Mouse (Mus musculus) intestine, embryonic 16.5 days (tissue): ENCODE data around the gene Dscaml1. TPM values are rescaled to one million over a fixed set of nuclear protein-coding genes. Genes with fewer than 3 reads are reported as not detected.

Experiments
- ATAC-seq: fragments of 200-750 bp; cut with Nextera tagmentation; 2 replicates; pipeline ENCODE4 v1.8.0; 2017; ENCODE audit warnings: moderate TSS enrichment, moderate library complexity
- H3K27ac ChIP-seq: fragments of 300-500 bp; sonication (generic); 2 replicates; pipeline ENCODE4 v1.5.1; 2014; ENCODE audit warnings: mild to moderate bottlenecking, low read length
- H3K27me3 ChIP-seq: fragments of 300-500 bp; sonication (generic); replicated peaks from 2 replicates; pipeline ENCODE4 v1.6.1; 2014; ENCODE audit warnings: low read length, control low read depth, mixed read lengths; ENCODE audit not compliant: control insufficient read depth, insufficient read depth
- H3K36me3 ChIP-seq: fragments of 300-500 bp; sonication (generic); 2 replicates; pipeline ENCODE4 v1.6.1; 2014; ENCODE audit warnings: low read length, control low read depth; ENCODE audit not compliant: control insufficient read depth, insufficient read depth
- H3K4me1 ChIP-seq: fragments of 300-500 bp; sonication (generic); 2 replicates; pipeline ENCODE4 v1.6.1; 2014; ENCODE audit warnings: low read length, control low read depth, mixed read lengths; ENCODE audit not compliant: control insufficient read depth, insufficient read depth
- H3K4me2 ChIP-seq: fragments of 300-500 bp; sonication (generic); 2 replicates; pipeline ENCODE4 v1.6.1; 2014; ENCODE audit warnings: low read depth, low read length, control low read depth
- H3K4me3 ChIP-seq: fragments of 300-500 bp; sonication (generic); 2 replicates; pipeline ENCODE4 v1.5.1; 2014; ENCODE audit warnings: mild to moderate bottlenecking, low read length
- H3K9ac ChIP-seq: fragments of 300-500 bp; sonication (generic); 2 replicates; pipeline ENCODE4 v1.6.1; 2014; ENCODE audit warnings: low read depth, low read length
- H3K9me3 ChIP-seq: fragments of 300-500 bp; sonication (generic); 2 replicates; pipeline ENCODE4 v1.6.1; 2016; ENCODE audit warnings: low read length, control low read depth; ENCODE audit not compliant: control insufficient read depth
- WGBS: fragments of 180-500 bp; shearing (Covaris S2); extraction: QIAGEN DNeasy Blood & Tissue Kit; methylation state at CpG from one replicate; pipeline ENCODE4 v1.1.7; 2014; 5-methylcytosine and 5-hydroxymethylcytosine counted together
- polyA plus RNA-seq: library from polyadenylated mRNA; unstranded; fragments of >200 nt; fragmentation: Nextera tagmentation; extraction: Ambion mirVana; gene quantifications from 2 replicates; pipeline ENCODE4 v1.2.1, GENCODE M21; 2015

Dscaml1 gene
- polyA plus RNA-seq, 1 experiment from 2014 or later: 0.33 TPM

DNA sequence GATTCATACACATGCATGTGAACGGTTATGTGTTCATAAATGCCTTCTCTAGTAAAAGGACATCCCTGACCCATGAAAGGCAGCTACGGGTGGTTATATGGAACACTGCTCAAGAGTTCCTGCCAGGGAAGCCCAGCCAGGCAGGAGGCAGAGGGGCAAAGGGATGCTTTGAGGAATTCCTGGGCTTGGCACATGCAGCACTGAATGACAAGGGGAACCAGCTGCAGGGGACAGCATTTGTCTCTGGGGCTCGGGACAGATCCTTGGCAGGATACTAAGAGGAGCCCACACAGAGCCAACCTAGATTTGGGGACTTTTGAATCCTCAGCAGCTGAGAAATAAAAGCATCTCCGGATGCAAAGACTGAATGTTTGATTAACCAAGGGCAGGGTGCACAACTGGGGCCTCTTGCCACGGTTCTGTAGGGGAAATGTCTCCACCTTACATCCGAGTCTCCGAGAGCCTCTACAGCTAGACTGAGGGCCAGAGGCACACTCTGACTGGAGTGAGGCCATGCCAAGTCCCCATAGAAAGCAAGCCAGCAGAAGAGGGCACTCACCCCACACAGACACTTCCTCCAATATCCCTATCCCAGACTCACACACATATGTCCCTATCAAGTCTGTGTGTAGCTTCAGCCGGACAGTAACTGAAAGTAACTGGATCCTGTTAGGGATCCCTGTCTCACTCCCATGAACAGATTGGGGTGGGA is 251.7 kb downstream of the Dscaml1 start:
- Histone ChIP-seq H3K27ac (0 out of 2 replicates have a peak overlapping the region, but pooled peaks have one; percentile 31), H3K36me3 (no peaks in the 10 kb centered on the region), H3K4me2 (no peak overlapping the region), H3K27me3 (no peaks in the 10 kb centered on the region), H3K9me3 (no peaks in the 10 kb centered on the region), H3K9ac (no peak overlapping the region), H3K4me3 (no peak overlapping the region), H3K4me1 (peaks cover 13% of the 10 kb centered on the region)
- ATAC-seq: no peak
- WGBS: 67% methylated on average over 8 of the region's 8 CpGs

DNA sequence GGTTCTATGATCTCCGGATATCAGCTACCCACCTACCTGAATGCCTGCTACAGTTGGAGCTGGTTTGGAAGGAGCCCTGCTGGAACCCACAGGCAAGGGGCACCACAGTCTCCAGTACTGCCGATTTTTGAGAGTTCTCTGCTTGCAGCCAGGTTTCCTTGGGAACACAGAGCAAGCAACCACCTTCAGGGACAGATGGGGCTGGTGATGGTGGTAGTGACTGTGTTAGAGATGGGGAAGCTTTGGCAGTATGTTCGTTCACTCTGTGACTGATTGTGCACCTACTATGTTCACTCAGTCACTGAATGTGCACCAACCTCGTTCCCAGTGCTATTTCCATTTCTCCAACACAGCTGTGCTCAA is 252.2 kb downstream of the Dscaml1 start:
- Histone ChIP-seq H3K27ac (no peak overlapping the region), H3K4me2 (no peak overlapping the region), H3K36me3 (no peaks in the 10 kb centered on the region), H3K4me1 (peaks cover 13% of the 10 kb centered on the region), H3K9me3 (no peaks in the 10 kb centered on the region), H3K4me3 (no peak overlapping the region), H3K9ac (no peak overlapping the region), H3K27me3 (no peaks in the 10 kb centered on the region)
- 75% methylated on average over 4 of the region's 4 CpGs for WGBS
- no peak for ATAC-seq

- no peaks in the 10 kb centered on the region for H3K27me3 ChIP-seq
- no peak overlapping the region for H3K9ac ChIP-seq
- no peak for ATAC-seq
- H3K4me1 ChIP-seq: peaks cover 7% of the 10 kb centered on the region
- no peak overlapping the region for H3K4me2 ChIP-seq
- no peak overlapping the region for H3K27ac ChIP-seq
- no peaks in the 10 kb centered on the region for H3K9me3 ChIP-seq
- H3K36me3 ChIP-seq: no peaks in the 10 kb centered on the region
- H3K4me3 ChIP-seq: no peak overlapping the region
- 59% methylated on average over 11 of the region's 11 CpGs for WGBS
Measured at GRCm38 (mm10) chr9:45682461-45682998, 256.1 kb downstream of the Dscaml1 start.

DNA sequence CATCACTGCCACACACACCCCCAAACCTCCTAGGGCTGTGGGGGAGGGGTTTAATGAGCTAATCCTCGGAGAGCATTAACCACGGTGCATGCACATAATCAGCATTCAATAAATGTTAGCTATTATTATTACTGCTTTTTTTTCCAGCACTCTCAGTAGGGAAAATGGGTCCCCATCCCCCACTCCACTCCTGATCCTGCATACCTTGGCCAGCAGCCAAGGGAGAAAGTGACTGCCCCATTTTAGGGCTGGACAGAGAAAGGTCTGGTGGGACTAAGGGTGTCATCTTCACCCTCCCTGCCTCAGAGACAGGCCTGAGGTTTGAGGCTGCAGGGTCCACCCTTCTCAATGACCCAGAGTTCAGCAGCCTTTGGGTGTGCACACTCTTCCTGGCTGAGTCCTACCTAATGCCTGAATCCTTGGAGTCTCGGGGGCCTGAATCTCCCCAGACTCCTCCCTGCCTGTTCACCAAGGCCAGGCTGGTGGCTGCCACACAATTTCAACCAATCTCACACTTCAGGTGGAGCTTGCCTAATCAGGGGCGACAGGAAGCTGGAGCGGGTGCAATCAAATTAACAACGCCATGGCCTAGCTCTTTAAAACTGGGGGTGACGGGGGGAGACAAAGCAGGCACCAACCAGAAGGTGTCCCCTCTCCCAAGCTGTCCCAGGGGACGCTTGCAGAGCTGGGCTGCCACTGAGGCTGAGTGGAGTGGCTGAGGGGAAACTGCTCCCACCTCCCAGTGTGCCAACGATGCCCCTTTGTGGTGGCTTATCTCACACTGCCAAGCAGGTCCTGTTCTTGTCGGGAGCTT is 267.2 kb downstream of the Dscaml1 start:
- WGBS: 44% methylated on average over 10 of the region's 10 CpGs
- H3K4me1 ChIP-seq: 0 out of 2 replicates have a peak, but pooled peaks cover 3% of the 10 kb centered on the region
- H3K4me3 ChIP-seq: no peak overlapping the region
- no peaks in the 10 kb centered on the region for H3K36me3 ChIP-seq
- H3K4me2 ChIP-seq: no peak overlapping the region
- no peaks in the 10 kb centered on the region for H3K9me3 ChIP-seq
- ATAC-seq: no peak
- H3K27ac ChIP-seq: no peak overlapping the region
- H3K27me3 ChIP-seq: no peaks in the 10 kb centered on the region
- H3K9ac ChIP-seq: no peak overlapping the region

DNA sequence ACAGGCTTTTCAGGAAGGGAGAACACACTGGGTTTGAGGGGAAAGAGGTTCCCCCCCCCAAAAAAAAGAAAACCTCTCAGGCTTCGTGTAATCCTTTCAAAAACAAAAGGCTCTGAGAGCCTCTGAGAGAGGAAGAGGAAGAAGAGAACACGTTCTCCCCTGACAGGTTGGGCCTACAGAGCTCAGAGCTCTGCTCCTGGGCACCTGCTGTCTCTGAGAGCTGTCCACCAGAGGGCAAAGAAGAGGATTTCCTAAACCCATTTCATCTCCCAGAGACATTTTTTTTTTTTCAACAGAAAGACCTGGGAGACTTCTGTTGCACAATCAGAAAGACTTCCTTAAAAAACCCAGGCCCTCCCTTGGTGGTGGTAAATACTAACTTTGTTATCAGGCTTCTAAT is 267.8 kb downstream of the Dscaml1 start:
- H3K27me3 ChIP-seq: no peaks in the 10 kb centered on the region
- no peaks in the 10 kb centered on the region for H3K9me3 ChIP-seq
- H3K9ac ChIP-seq: no peak overlapping the region
- no peaks in the 10 kb centered on the region for H3K36me3 ChIP-seq
- 27% methylated on average over 2 of the region's 2 CpGs for WGBS
- ATAC-seq: no peak
- no peak overlapping the region for H3K4me2 ChIP-seq
- H3K27ac ChIP-seq: no peak overlapping the region
- H3K4me3 ChIP-seq: no peak overlapping the region
- H3K4me1 ChIP-seq: 0 out of 2 replicates have a peak, but pooled peaks cover 3% of the 10 kb centered on the region

DNA sequence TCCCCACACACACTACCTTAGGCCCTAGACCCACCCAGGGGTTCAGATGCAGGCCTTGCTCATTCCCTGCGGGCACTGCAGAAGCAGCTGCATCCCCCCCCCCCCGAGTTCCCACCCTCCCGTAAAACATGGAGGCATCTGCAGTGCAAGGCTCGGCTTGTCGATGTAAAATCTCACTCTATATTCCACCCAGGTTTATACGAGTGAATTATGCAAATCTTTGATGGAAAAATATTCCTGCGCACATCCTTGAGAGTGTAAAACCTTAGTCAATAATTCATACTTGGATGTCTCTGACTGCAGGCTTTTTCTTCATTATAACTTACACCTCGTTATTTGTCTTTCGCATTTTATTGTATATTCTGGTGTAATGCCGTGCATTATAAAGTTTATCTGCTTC is 272.7 kb downstream of the Dscaml1 start:
- WGBS: 71% methylated on average over 10 of the region's 10 CpGs
- H3K4me2 ChIP-seq: no peak overlapping the region
- no peak overlapping the region for H3K27ac ChIP-seq
- no peaks in the 10 kb centered on the region for H3K36me3 ChIP-seq
- ATAC-seq: no peak
- no peaks in the 10 kb centered on the region for H3K4me1 ChIP-seq
- H3K27me3 ChIP-seq: no peaks in the 10 kb centered on the region
- no peak overlapping the region for H3K4me3 ChIP-seq
- H3K9ac ChIP-seq: no peak overlapping the region
- no peaks in the 10 kb centered on the region for H3K9me3 ChIP-seq

- Histone ChIP-seq H3K36me3 (no peaks in the 10 kb centered on the region), H3K4me3 (no peak overlapping the region), H3K4me1 (no peaks in the 10 kb centered on the region), H3K9ac (no peak overlapping the region), H3K27me3 (no peaks in the 10 kb centered on the region), H3K27ac (no peak overlapping the region), H3K9me3 (no peaks in the 10 kb centered on the region), H3K4me2 (no peak overlapping the region)
- ATAC-seq: no peak
- 82% methylated on average over 3 of the region's 3 CpGs for WGBS
Measured at GRCm38 (mm10) chr9:45703236-45703635, 276.8 kb downstream of the Dscaml1 start.

DNA sequence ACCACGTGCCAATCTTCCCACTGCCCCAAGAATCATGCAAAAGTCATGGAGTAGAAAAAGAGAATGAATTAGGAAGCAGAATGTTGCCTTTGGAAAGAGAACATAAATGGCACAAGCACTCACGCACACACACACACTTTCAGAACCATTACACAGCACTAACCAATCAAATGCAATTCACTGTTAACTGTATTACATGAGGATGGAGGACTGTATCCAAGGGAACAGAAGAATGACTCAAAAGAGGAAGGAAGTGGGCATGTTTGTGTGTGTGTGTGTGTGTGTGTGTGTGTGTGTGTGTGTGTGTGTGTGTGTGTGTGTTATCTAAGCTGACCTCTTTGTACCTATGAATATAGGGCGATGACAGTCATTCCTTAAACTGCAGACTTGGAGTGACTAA is 278.0 kb downstream of the Dscaml1 start:
- H3K4me3 ChIP-seq: no peak overlapping the region
- no peaks in the 10 kb centered on the region for H3K27me3 ChIP-seq
- H3K36me3 ChIP-seq: no peaks in the 10 kb centered on the region
- H3K27ac ChIP-seq: no peak overlapping the region
- no peak for ATAC-seq
- 74% methylated on average over 3 of the region's 3 CpGs for WGBS
- H3K9me3 ChIP-seq: no peaks in the 10 kb centered on the region
- H3K4me1 ChIP-seq: no peaks in the 10 kb centered on the region
- no peak overlapping the region for H3K4me2 ChIP-seq
- H3K9ac ChIP-seq: no peak overlapping the region

- Histone ChIP-seq H3K4me3 (no peak overlapping the region), H3K36me3 (no peaks in the 10 kb centered on the region), H3K4me1 (no peaks in the 10 kb centered on the region), H3K9me3 (no peaks in the 10 kb centered on the region), H3K4me2 (no peak overlapping the region), H3K27me3 (no peaks in the 10 kb centered on the region), H3K9ac (no peak overlapping the region), H3K27ac (no peak overlapping the region)
- no peak for ATAC-seq
- WGBS: 62% methylated on average over 11 of the region's 11 CpGs
Measured at GRCm38 (mm10) chr9:45710300-45710699, 283.9 kb downstream of the Dscaml1 start.
